Mouse (Mus musculus): Measurements from ENCODE around the gene Hspa8. TPM values are rescaled to one million over a fixed set of nuclear protein-coding genes. Genes with fewer than 3 reads are reported as not detected.
A peak's percentile ranks its signal among the peaks of the same experiment; 100 is the strongest.
"Not testable (repeated sequence)": the region's sequence is repeated elsewhere in the genome, so short reads cannot be mapped to it uniquely, and the experiment has no call there.

Gene Hspa8
- polyA plus RNA-seq, 2 experiments = 1,148 to 1,333 TPM

DNA sequence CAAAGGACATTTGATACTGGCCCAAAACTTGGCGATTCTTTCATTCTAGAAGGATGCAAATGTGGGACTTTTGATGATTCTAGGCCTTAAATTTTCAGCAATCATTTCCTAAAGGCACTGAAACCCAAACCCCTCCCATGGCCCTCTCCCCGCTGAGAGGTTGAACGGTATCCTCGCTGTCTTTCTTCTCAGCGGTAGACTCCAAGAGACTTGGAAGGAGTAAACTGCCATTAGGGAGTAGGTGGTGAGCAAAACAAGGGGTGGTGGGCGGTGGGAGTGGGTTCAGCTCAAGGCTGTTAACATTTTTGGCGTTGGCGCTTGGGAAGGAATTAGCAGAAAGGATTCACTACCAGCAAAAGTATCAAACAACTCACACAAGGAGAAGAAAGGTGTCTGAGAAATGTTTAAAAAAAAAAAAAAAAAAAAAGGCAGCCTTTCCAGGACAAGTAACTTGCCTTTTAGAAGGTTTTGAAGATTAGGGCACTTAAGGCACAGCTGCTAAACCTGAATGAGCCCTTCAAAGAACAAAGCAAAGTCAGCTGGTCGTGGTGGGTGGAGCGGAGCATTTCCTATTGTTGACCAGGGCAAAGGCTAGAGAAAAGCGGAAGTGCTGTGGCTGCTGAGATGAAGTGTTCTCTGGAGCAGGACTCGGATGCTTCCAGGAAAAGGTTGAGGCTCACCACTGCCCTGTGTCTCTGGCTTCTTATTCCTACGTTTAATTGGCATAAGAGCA lies 17.0 kb upstream of the Hspa8 start:
- DNase-seq (ENCODE audit: low read depth in 3 of 3, low spot score in 3 of 3) (no peak), ATAC-seq (ENCODE audit: insufficient read depth) (no peak)
- H3K4me2 ChIP-seq (ENCODE audit: low read depth) = peak overlapping the region; percentile 26
- no peak overlapping the region for H3K27ac ChIP-seq
- no peaks in the 10 kb centered on the region for H3K36me3 ChIP-seq (replicated peaks; ENCODE audit: control insufficient read depth, insufficient read depth, low read depth)
- no peaks in the 10 kb centered on the region for H3K9me3 ChIP-seq (ENCODE audit: control insufficient read depth, low read length)
- no peak overlapping the region for H3K4me3 ChIP-seq (ENCODE audit: insufficient read depth in 1 of 2, low read depth in 2 of 2, low read length in 2 of 2)
- WGBS (ENCODE audit: insufficient replicate concordance) = 11% methylated on average over 13 of the region's 13 CpGs
- TF ChIP-seq CTCF (IDR thresholded peaks at IDR 0.05; ENCODE audit: low read depth) (no peak), EP300 (IDR thresholded peaks at IDR 0.05; ENCODE audit: low read depth) (no peak)
- H3K27me3 ChIP-seq (ENCODE audit: control insufficient read depth, insufficient read depth, low read length) = no peaks in the 10 kb centered on the region; the same call in 1 of the 2 replicates
- H3K9ac ChIP-seq (replicated peaks) = no peak overlapping the region
- H3K4me1 ChIP-seq (replicated peaks; ENCODE audit: control insufficient read depth in 2 of 2, insufficient read depth in 2 of 2, low read length in 1 of 2) = peaks cover 3 to 12% of the 10 kb centered on the region in 2 experiments; a peak in 2 of 4 replicates

DNA sequence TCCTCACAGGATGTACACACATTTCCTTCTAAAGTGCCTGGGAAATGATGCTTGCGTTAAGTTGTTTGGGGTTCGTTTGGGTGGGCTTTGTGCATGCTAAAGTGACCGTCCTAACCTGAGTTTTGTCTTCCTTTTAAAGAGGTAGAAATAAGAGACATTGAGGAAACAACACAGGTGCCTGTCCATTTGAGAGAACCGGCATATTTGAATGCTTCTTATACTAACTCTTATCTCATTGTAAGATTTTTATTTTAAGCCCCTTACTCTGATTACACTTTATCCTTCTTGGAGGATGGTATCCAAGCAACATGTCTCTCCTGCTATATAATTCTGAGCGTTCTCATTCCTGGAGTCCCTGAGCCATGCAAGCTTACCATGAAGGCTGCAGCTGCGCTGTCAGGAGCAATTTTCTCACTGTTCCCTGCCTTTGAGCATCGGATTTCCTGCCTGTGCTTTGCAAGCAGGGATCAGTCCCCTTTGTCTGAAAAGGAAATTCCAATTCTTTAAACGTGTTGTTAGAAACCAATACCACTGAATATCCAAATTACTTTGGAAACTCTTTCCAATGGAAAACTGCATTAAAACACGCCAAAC lies 16.3 kb upstream of the Hspa8 start:
- ATAC-seq (ENCODE audit: insufficient read depth) (no peak), DNase-seq (ENCODE audit: low read depth in 3 of 3, low spot score in 3 of 3) (no peak)
- H3K9ac ChIP-seq (replicated peaks) = no peak overlapping the region
- no peaks in the 10 kb centered on the region for H3K9me3 ChIP-seq (ENCODE audit: control insufficient read depth, low read length)
- no peaks in the 10 kb centered on the region for H3K36me3 ChIP-seq (replicated peaks; ENCODE audit: control insufficient read depth, insufficient read depth, low read depth)
- no peak overlapping the region for H3K27ac ChIP-seq
- H3K27me3 ChIP-seq (ENCODE audit: control insufficient read depth, insufficient read depth, low read length) = no peaks in the 10 kb centered on the region; the same call in 1 of the 2 replicates
- no peak overlapping the region for H3K4me3 ChIP-seq (ENCODE audit: insufficient read depth in 1 of 2, low read depth in 2 of 2, low read length in 2 of 2)
- WGBS (ENCODE audit: insufficient replicate concordance) = 14% methylated on average over 9 of the region's 9 CpGs
- peak overlapping the region; percentile 26 for H3K4me2 ChIP-seq (ENCODE audit: low read depth)
- H3K4me1 ChIP-seq (replicated peaks; ENCODE audit: control insufficient read depth in 2 of 2, insufficient read depth in 2 of 2, low read length in 1 of 2) = peaks cover 3 to 12% of the 10 kb centered on the region in 2 experiments; a peak in 2 of 4 replicates
- TF ChIP-seq CTCF (IDR thresholded peaks at IDR 0.05; ENCODE audit: low read depth) = no peak
- TF ChIP-seq EP300 (IDR thresholded peaks at IDR 0.05; ENCODE audit: low read depth) = no peak

DNA sequence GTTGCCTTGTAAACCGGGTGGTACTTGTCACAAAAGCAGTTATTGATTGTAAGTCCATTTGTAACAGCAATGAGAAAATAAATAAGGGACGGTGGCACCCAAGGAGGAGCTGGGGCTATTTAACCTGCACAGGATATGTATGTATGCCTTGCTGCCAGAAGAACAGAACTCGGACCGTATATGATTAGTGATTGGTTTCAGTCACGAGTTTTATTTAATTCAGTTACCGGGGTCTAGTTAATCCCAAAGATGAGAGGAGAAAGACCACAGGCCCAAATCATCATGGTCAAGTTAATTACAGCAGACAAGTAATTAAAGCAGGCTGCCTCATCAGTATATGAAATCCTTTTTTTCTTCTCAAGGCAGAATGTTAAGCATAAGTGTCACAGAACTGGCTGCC lies 15.3 kb upstream of the Hspa8 start:
- Histone ChIP-seq H3K36me3 (replicated peaks; ENCODE audit: control insufficient read depth, insufficient read depth, low read depth) (no peaks in the 10 kb centered on the region), H3K4me1 (replicated peaks; ENCODE audit: control insufficient read depth in 2 of 2, insufficient read depth in 2 of 2, low read length in 1 of 2) (peaks cover 3 to 12% of the 10 kb centered on the region in 2 experiments; a peak in 2 of 4 replicates), H3K9ac (replicated peaks) (no peak overlapping the region), H3K27me3 (ENCODE audit: control insufficient read depth, insufficient read depth, low read length) (no peaks in the 10 kb centered on the region; the same call in 1 of the 2 replicates), H3K27ac (no peak overlapping the region), H3K4me3 (ENCODE audit: insufficient read depth in 1 of 2, low read depth in 2 of 2, low read length in 2 of 2) (no peak overlapping the region), H3K9me3 (ENCODE audit: control insufficient read depth, low read length) (no peaks in the 10 kb centered on the region), H3K4me2 (ENCODE audit: low read depth) (no peak overlapping the region)
- WGBS (ENCODE audit: insufficient replicate concordance) = 63% methylated on average over 6 of the region's 6 CpGs
- no peak for DNase-seq (ENCODE audit: low read depth in 3 of 3, low spot score in 3 of 3)
- TF ChIP-seq EP300 (IDR thresholded peaks at IDR 0.05; ENCODE audit: low read depth) = no peak
- TF ChIP-seq CTCF (IDR thresholded peaks at IDR 0.05; ENCODE audit: low read depth) = no peak
- ATAC-seq (ENCODE audit: insufficient read depth) = no peak

DNA sequence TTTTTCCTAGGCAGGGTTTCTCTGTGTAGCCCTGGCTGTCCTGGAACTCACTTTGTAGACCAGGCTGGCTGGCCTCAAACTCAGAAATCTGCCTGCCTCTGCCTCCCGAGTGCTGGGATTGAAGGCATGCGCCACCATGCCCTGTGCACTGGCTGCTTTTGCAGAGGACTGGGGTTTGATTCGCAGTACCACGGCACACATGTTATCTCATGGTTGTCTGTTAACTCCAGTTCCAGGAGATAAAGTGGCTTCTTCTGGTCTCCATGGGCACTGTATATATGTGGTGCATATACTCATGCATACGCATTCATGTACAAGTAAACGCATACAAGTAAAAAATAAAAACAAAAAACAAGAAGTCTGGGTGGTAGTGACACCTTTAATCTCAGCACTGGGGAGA lies 14.0 kb upstream of the Hspa8 start:
- not testable (repeated sequence) for H3K27me3 ChIP-seq (ENCODE audit: control insufficient read depth, insufficient read depth, low read length); DNase-seq (ENCODE audit: low read depth in 3 of 3, low spot score in 3 of 3); H3K4me3 ChIP-seq (ENCODE audit: insufficient read depth in 1 of 2, low read depth in 2 of 2, low read length in 2 of 2); H3K9ac ChIP-seq (replicated peaks); H3K4me2 ChIP-seq (ENCODE audit: low read depth); H3K9me3 ChIP-seq (ENCODE audit: control insufficient read depth, low read length); H3K36me3 ChIP-seq (replicated peaks; ENCODE audit: control insufficient read depth, insufficient read depth, low read depth); H3K27ac ChIP-seq; ATAC-seq (ENCODE audit: insufficient read depth)
- peaks cover 3 to 12% of the 10 kb centered on the region in 2 experiments; a peak in 2 of 4 replicates for H3K4me1 ChIP-seq (replicated peaks; ENCODE audit: control insufficient read depth in 2 of 2, insufficient read depth in 2 of 2, low read length in 1 of 2)
- WGBS (ENCODE audit: insufficient replicate concordance) = 67% methylated on average over 6 of the region's 6 CpGs

GRCm38 (mm10) chr9:40791864-40792633 lies 8.7 kb upstream of the Hspa8 start:
- Histone ChIP-seq H3K9me3 (ENCODE audit: control insufficient read depth, low read length) (no peaks in the 10 kb centered on the region), H3K4me1 (replicated peaks; ENCODE audit: control insufficient read depth in 2 of 2, insufficient read depth in 2 of 2, low read length in 1 of 2) (0 out of 4 replicates have a peak, but pooled peaks cover 0 to 1% of the 10 kb centered on the region in 2 experiments), H3K27ac (no peak overlapping the region), H3K27me3 (ENCODE audit: control insufficient read depth, insufficient read depth, low read length) (no peaks in the 10 kb centered on the region), H3K9ac (replicated peaks) (no peak overlapping the region), H3K36me3 (replicated peaks; ENCODE audit: control insufficient read depth, insufficient read depth, low read depth) (no peaks in the 10 kb centered on the region), H3K4me3 (ENCODE audit: insufficient read depth in 1 of 2, low read depth in 2 of 2, low read length in 2 of 2) (no peak overlapping the region), H3K4me2 (ENCODE audit: low read depth) (no peak overlapping the region)
- TF ChIP-seq EP300 (IDR thresholded peaks at IDR 0.05; ENCODE audit: low read depth) = no peak
- no peak for TF ChIP-seq CTCF (IDR thresholded peaks at IDR 0.05; ENCODE audit: low read depth)
- no peak for DNase-seq (ENCODE audit: low read depth in 3 of 3, low spot score in 3 of 3)
- 56% methylated on average over 6 of the region's 6 CpGs for WGBS (ENCODE audit: insufficient replicate concordance)
- no peak for ATAC-seq (ENCODE audit: insufficient read depth)
